Mouse (Mus musculus) testis, adult 2 months (tissue): ENCODE results near the gene Kmt2d.

Experiments
- CTCF ChIP-seq: fragments of 200-500 bp; IDR thresholded peaks from 2 replicates; pipeline ENCODE4 v1.5.1; 2012; ENCODE audit warnings: low read depth, mild to moderate bottlenecking, inconsistent platforms, low read length, moderate library complexity; ENCODE audit not compliant: control insufficient read depth, insufficient read depth, insufficient replicate concordance
- POLR2A ChIP-seq: fragments of 200-500 bp; IDR thresholded peaks from 2 replicates; pipeline ENCODE4 v1.6.1; 2012; ENCODE audit warnings: low read depth, mild to moderate bottlenecking, inconsistent platforms, low read length, moderate library complexity; ENCODE audit not compliant: control insufficient read depth

GRCm38 (mm10) chr15:98837743-98838103 is 33.3 kb downstream of the Kmt2d start:
- TF ChIP-seq POLR2A (no peak), CTCF (no peak)
